Mouse (Mus musculus) common myeloid progenitor, adult 5-6 weeks (primary cell): ENCODE measurements around the gene Abhd11. TPM values are rescaled to one million over a fixed set of nuclear protein-coding genes. Genes with fewer than 3 reads are reported as not detected.
"Not testable (repeated sequence)": the region's sequence is repeated elsewhere in the genome, so short reads cannot be mapped to it uniquely, and the experiment has no call there.

Experiments used
- ATAC-seq: replicated peaks from 2 replicates; pipeline ENCODE4 v1.8.0; 2016; ENCODE audit warnings: low read depth, mild to moderate bottlenecking, moderate TSS enrichment, inconsistent platforms; ENCODE audit not compliant: poor library complexity, severe bottlenecking
- total RNA-seq: library from RNA; stranded (forward); fragments of 200-1000, 187-1606 nt; gene quantifications from 2 replicates; pipeline ENCODE4 v1.2.3, GENCODE M21; 2017

Abhd11 gene
- total RNA-seq, 1 experiment from 2014 or later, result 40.1 TPM

DNA sequence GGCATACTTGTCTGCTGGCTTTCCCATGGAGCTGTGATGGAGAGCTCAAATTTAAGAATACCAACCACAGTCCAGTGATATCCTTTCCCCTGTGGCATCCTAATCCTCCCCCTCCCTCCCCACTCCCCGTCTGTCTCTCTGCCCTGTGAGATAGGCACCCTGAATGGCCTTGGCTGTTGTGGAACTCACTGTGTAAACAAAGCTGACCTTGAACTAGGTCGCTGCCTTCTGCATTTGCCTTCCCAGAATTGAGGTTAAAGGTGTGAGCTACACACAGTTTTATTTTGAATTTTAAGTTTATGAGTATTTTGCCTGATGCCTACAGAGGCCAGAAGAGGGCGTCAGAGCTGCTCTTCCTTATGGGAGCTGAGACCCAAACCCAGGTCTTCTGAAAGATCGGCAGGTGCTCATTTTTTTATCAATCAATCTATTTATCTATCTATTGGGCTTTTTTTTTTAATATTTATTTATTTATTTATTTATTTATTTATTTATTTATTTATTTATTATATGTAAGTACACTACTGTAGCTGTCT is 7.3 kb downstream of the Abhd11 start:
- no peak for ATAC-seq

GRCm38 (mm10) chr5:135021814-135022213 is 12.9 kb downstream of the Abhd11 start:
- ATAC-seq, result no peak

DNA sequence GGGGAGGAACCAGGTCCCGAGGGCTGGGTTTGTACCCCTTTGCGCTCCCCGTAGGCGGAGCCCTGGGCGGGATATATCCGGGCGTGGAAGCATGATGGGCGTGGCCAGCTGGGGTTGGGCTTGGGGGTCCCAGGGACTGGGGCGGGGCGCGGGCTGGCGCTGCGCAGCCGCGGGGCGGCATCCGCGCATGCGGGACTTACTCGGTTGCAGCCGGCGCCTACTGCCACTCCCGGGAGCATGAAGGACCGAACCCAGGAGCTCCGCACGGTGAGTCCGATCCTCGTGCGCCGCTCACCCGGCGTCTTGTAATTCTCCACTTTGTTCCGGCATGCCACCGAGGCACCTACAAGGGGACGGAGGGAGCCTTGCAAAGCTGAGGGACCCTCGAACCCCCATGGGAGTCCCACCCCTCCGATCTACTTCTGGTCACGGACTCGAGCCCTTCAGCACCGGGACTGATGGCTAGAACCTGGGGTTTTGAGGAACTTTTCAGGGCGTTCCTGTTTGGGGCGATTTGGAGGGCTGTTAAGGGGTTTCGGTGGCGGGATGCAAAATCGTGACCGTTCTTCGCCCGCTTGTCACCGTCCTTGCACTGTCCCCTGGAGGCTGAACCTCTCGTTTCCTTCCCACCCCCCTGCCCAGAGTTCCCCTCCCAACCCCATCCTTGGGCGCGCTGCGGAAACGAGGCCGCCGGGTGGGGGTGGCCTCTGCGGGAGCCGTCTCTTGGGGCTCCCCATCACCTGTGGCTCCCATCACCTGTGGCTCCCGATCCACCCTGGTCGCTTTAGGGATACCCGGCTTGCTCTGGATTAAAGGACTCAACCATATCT is 14.6 kb downstream of the Abhd11 start, which contains the start of gene Stx1a:
Stx1a (plus strand) TSS at position 139 of the 830 bp plus-strand sequence.
- ATAC-seq, result peak; percentile 70

DNA sequence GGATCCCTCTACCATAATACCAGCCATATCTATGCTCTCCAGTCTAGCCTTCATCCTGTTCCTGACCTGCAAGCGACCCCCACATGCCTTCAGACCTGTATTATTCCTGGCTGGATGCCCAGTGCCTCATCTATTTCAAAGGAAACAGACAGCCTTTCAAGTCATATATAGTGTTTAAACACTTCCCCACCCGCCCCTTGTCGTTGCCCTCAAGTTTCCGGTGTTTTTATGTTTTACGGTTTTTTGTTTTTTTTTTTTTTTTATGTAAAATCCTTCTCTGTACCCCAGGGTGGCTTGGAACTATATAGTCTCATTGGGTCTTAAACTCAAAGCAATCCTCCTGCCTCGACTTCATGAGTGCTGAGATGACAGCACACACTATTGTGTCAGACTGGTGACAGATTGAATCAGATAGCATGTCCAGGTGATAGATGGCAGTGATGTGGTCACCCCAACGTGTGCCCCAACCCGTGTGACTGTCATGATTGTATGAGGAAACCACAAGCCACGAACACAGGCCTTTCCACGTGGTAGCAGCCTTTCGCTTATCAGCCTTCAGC is 15.8 kb downstream of the Abhd11 start:
- peak; percentile 48 for ATAC-seq

GRCm38 (mm10) chr5:135025899-135026298 is 16.9 kb downstream of the Abhd11 start:
- ATAC-seq, result no peak

- peak; percentile 69 for ATAC-seq
Measured at GRCm38 (mm10) chr5:135029007-135029854, 20.3 kb downstream of the Abhd11 start.

- ATAC-seq, result no peak
Measured at GRCm38 (mm10) chr5:135032581-135032980, 23.6 kb downstream of the Abhd11 start.

GRCm38 (mm10) chr5:135034593-135034992 is 25.6 kb downstream of the Abhd11 start:
- no peak for ATAC-seq

DNA sequence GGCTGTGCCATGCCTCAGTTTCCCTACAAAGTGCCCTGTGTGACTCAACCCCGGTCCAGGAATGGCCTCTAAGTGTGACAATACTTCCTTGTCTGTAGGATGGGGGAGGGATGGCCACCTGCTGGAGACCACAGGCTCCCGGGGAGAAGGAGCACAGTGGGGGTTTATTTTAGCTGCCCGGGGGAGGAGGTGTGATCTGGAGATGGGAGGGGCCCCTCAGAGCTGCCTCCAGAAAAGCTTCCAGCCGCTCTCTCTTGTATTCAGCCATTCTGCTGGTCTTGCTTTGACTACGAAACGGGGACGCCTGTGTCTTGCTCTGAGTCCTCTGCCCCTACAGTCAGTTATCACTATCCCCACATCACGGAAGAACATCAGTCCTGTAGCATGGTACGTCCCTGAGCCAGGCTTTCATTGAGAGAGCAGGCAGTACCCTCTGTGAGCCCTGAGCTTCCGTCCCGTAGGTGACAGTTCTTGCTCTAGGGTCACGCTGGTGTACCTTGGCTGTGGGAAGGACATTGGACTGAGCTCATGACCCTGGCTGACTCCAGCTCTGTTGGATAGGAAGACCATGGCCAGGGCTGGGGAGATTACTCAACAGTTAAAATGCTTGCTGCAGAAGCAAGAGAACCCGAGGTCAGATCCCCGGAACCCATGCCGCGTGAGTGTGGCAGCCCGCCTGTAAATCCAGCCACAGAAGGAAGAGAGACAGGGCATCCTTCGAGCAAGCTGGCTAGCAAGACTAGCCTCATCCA is 26.8 kb downstream of the Abhd11 start:
- ATAC-seq, result no peak

- no peak for ATAC-seq
Measured at GRCm38 (mm10) chr5:135037946-135038345, 29.0 kb downstream of the Abhd11 start.

- ATAC-seq, result no peak
Measured at GRCm38 (mm10) chr5:135039541-135039940, 30.6 kb downstream of the Abhd11 start.

- no peak for ATAC-seq
Measured at GRCm38 (mm10) chr5:135040059-135040458, 31.1 kb downstream of the Abhd11 start.

DNA sequence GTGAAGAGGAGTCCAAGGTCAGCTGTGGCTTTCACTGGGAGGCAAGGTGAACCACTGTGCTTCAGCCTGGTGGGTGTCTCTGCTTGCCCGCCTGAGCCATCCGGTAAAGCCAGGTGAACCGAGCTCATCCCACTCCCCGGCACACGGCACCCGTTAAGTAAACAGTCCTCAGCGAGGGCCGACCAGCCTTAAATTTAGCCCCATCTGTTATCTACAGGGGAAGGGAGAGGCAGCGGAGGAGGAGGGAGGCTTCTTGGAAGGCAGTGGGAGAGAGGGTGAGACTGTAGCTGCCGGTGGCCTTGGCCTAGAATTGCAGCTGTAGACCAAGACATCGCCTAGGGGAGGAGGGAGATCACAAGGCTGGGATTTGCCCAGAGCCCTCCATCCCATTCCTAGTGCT is 31.8 kb downstream of the Abhd11 start:
- ATAC-seq, result no peak

GRCm38 (mm10) chr5:135042105-135042788 is 33.3 kb downstream of the Abhd11 start:
- ATAC-seq, result no peak

- no peak for ATAC-seq
Measured at GRCm38 (mm10) chr5:135044575-135044974, 35.6 kb downstream of the Abhd11 start.

- ATAC-seq, result no peak
Measured at GRCm38 (mm10) chr5:135048539-135048938, 39.6 kb downstream of the Abhd11 start.

GRCm38 (mm10) chr5:135049268-135049667 is 40.3 kb downstream of the Abhd11 start:
- ATAC-seq, result not testable (repeated sequence)

DNA sequence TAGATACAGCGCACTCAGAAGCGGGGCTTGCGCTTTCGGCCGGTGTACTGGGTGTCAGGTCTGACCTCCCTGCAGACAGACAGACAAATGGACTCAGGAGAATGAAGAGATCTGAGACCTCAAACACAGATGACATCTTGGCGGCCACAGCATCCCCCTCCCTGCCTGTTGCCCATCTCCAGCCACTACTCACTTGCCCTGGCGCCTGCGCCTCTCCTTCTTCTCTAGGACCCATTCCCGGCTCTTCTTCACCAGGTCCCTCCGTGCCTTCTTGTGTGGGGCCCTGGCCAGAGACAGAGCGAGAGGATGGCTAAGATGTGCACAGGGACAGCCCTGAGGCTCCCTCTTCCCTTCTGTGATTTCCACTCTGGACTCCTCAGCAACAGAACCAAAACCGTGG is 44.4 kb downstream of the Abhd11 start:
- ATAC-seq, result no peak
